Mouse (Mus musculus) limb, embryonic 12.5 days (tissue): Measurements from ENCODE around the gene Blm. TPM values are rescaled to one million over a fixed set of nuclear protein-coding genes. Genes with fewer than 3 reads are reported as not detected.

Source experiments
- ATAC-seq: fragments of 200-750 bp; cut with Nextera tagmentation; 2 replicates; pipeline ENCODE4 v1.8.0; 2017; ENCODE audit warnings: low read depth, moderate TSS enrichment; ENCODE audit not compliant: insufficient number of reproducible peaks, insufficient read depth, low FRiP score, low TSS enrichment
- H3K27ac ChIP-seq: fragments of 300-500 bp; sonication (generic); 2 replicates; pipeline ENCODE4 v1.5.1; 2016; ENCODE audit warnings: mild to moderate bottlenecking, moderate library complexity
- H3K27me3 ChIP-seq: fragments of 300-500 bp; sonication (generic); 2 replicates; pipeline ENCODE4 v1.6.1; 2016; ENCODE audit warnings: mild to moderate bottlenecking, moderate library complexity
- H3K36me3 ChIP-seq: fragments of 300-500 bp; sonication (generic); 2 replicates; pipeline ENCODE4 v1.6.1; 2016; ENCODE audit warnings: mild to moderate bottlenecking, moderate library complexity
- H3K4me1 ChIP-seq: fragments of 300-500 bp; sonication (generic); replicated peaks from 2 replicates; pipeline ENCODE4 v1.6.1; 2016
- H3K4me2 ChIP-seq: fragments of 300-500 bp; sonication (generic); 2 replicates; pipeline ENCODE4 v1.6.1; 2016; ENCODE audit warnings: mild to moderate bottlenecking, moderate library complexity
- H3K4me3 ChIP-seq: fragments of 300-500 bp; sonication (generic); replicated peaks from 2 replicates; pipeline ENCODE4 v1.5.1; 2016; ENCODE audit warnings: mild to moderate bottlenecking
- H3K9ac ChIP-seq: fragments of 300-500 bp; sonication (generic); replicated peaks from 2 replicates; pipeline ENCODE4 v1.6.1; 2016; ENCODE audit warnings: mild to moderate bottlenecking, moderate library complexity
- H3K9me3 ChIP-seq: fragments of 300-500 bp; sonication (generic); 2 replicates; pipeline ENCODE4 v1.6.1; 2016; ENCODE audit warnings: mild to moderate bottlenecking, moderate library complexity
- WGBS: fragments of 180-500 bp; shearing (Covaris S2); methylation state at CpG from one replicate; pipeline ENCODE4 v1.1.7; 2016; 5-methylcytosine and 5-hydroxymethylcytosine counted together
- polyA plus RNA-seq: library from polyadenylated mRNA; unstranded; fragments of >200 nt; fragmentation: Nextera tagmentation; extraction: Ambion mirVana; gene quantifications from 2 replicates; pipeline ENCODE4 v1.2.1, GENCODE M21; 2016

Gene Blm
- polyA plus RNA-seq, 1 experiment from 2014 or later: 42.1 TPM

- Histone ChIP-seq H3K4me2 (no peak overlapping the region), H3K36me3 (no peaks in the 10 kb centered on the region), H3K27ac (no peak overlapping the region), H3K27me3 (no peaks in the 10 kb centered on the region; the same call in 1 of the 2 replicates), H3K9me3 (no peaks in the 10 kb centered on the region), H3K4me3 (no peak overlapping the region), H3K9ac (no peak overlapping the region), H3K4me1 (peaks cover 18% of the 10 kb centered on the region)
- ATAC-seq: no peak
- 89% methylated on average over 7 of the region's 7 CpGs for WGBS
Measured at GRCm38 (mm10) chr7:80436571-80436970, 98.3 kb downstream of the Blm start.

DNA sequence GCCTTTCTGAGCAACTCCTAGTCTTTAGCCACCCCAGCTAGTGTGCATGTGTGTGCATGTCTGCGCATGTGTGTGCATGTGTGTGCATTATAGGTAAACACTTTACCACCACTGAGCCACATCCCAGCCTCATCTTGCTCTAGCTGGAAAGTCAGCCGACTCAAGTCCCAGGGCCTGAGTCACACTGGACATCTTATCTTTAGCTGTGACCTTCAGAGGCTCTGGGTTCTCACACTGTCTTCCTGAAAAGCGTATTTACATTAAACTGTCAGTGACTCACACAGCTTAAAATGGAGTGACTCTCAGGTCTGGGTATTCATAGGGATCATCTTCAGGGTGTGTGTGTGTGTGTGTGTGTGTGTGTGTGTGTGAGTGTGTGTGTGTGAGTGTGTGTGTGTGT is 99.3 kb downstream of the Blm start:
- H3K9ac ChIP-seq: no peak overlapping the region
- no peaks in the 10 kb centered on the region for H3K9me3 ChIP-seq
- peaks cover 14% of the 10 kb centered on the region for H3K4me1 ChIP-seq
- no peak for ATAC-seq
- no peak overlapping the region for H3K4me2 ChIP-seq
- H3K27me3 ChIP-seq: no peaks in the 10 kb centered on the region; the same call in 1 of the 2 replicates
- no peak overlapping the region for H3K27ac ChIP-seq
- H3K4me3 ChIP-seq: no peak overlapping the region
- WGBS: 83% methylated on average over 3 of the region's 3 CpGs
- no peaks in the 10 kb centered on the region for H3K36me3 ChIP-seq

DNA sequence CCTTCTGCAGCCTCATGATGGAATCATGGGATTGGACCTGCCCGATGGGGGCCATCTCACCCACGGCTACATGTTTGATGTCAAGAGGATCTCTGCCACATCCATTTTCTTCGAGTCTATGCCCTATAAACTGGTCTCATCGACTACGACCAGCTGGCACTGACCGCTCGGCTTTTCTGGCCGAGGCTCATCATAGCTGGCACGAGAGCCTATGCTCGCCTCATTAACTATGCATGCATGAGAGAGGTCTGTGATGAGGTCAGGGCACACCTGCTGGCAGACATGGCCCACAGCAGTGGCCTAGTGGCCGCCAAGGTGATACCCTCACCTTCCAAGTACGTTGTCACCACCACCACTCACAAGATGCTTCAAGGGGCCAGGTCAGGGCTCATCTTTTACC is 105.3 kb downstream of the Blm start:
- Histone ChIP-seq H3K4me2 (no peak overlapping the region), H3K27me3 (no peaks in the 10 kb centered on the region; the same call in 1 of the 2 replicates), H3K27ac (no peak overlapping the region), H3K36me3 (no peaks in the 10 kb centered on the region), H3K9ac (no peak overlapping the region), H3K4me1 (no peaks in the 10 kb centered on the region), H3K9me3 (no peaks in the 10 kb centered on the region), H3K4me3 (no peak overlapping the region)
- ATAC-seq: no peak
- WGBS: 93% methylated on average over 12 of the region's 12 CpGs

GRCm38 (mm10) chr7:80427730-80428129 is 107.2 kb downstream of the Blm start:
- H3K9me3 ChIP-seq: no peaks in the 10 kb centered on the region
- H3K36me3 ChIP-seq: no peaks in the 10 kb centered on the region
- H3K27me3 ChIP-seq: no peaks in the 10 kb centered on the region
- H3K27ac ChIP-seq: no peak overlapping the region
- H3K4me2 ChIP-seq: no peak overlapping the region
- 75% methylated on average over 5 of the region's 5 CpGs for WGBS
- no peak overlapping the region for H3K4me3 ChIP-seq
- ATAC-seq: no peak
- peaks cover 7% of the 10 kb centered on the region; the same call in 1 of the 2 replicates for H3K4me1 ChIP-seq
- no peak overlapping the region for H3K9ac ChIP-seq

DNA sequence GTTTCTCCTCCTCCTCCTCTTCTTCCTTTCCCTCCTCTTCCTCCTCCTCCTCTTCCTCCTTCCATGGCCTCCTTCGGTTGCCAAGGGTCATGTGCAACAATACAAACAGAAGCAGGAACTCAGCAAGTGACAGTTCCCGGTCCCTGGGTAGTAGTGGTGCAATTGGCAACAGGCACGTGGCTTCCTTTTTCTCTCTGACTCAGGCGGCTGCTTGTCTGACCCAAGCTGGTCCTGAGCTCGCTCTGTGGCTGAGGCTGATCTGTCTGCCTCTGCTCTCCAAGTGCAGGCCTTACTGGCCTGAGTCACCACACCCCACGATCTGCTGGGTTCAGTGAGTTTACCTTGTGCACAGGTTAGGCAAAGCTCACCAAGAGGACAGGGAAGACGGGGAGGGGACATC is 108.6 kb downstream of the Blm start:
- H3K4me2 ChIP-seq: no peak overlapping the region
- no peak overlapping the region for H3K9ac ChIP-seq
- H3K4me1 ChIP-seq: peaks cover 7% of the 10 kb centered on the region; the same call in 1 of the 2 replicates
- H3K27ac ChIP-seq: no peak overlapping the region
- no peak for ATAC-seq
- no peaks in the 10 kb centered on the region for H3K9me3 ChIP-seq
- no peaks in the 10 kb centered on the region for H3K36me3 ChIP-seq
- no peak overlapping the region for H3K4me3 ChIP-seq
- WGBS: 78% methylated on average over 7 of the region's 7 CpGs
- H3K27me3 ChIP-seq: no peaks in the 10 kb centered on the region

DNA sequence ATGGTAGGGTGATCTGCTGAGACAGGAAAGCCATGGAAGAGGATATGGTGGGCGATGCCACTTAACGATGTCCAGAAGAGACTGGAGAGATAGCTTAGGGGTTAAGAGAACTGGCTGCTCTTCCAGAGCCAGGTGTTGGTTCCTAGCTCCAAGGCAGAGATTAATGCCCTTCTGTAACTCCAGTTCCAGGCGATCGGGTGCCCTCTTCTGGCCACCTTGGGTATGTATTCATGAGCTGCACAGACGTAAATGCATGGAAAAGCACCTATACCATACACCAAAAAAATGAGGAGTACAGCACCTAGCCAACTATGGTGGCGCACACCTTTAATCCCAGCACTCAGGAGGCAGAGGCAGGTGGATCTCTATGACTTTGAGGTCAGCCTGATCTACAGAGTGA is 110.2 kb downstream of the Blm start:
- Histone ChIP-seq H3K4me3 (no peak overlapping the region), H3K4me1 (peaks cover 7% of the 10 kb centered on the region; the same call in 1 of the 2 replicates), H3K27me3 (no peaks in the 10 kb centered on the region), H3K27ac (no peak overlapping the region), H3K9ac (no peak overlapping the region), H3K36me3 (no peaks in the 10 kb centered on the region), H3K9me3 (no peaks in the 10 kb centered on the region), H3K4me2 (no peak overlapping the region)
- no peak for ATAC-seq
- WGBS: 77% methylated on average over 6 of the region's 6 CpGs

DNA sequence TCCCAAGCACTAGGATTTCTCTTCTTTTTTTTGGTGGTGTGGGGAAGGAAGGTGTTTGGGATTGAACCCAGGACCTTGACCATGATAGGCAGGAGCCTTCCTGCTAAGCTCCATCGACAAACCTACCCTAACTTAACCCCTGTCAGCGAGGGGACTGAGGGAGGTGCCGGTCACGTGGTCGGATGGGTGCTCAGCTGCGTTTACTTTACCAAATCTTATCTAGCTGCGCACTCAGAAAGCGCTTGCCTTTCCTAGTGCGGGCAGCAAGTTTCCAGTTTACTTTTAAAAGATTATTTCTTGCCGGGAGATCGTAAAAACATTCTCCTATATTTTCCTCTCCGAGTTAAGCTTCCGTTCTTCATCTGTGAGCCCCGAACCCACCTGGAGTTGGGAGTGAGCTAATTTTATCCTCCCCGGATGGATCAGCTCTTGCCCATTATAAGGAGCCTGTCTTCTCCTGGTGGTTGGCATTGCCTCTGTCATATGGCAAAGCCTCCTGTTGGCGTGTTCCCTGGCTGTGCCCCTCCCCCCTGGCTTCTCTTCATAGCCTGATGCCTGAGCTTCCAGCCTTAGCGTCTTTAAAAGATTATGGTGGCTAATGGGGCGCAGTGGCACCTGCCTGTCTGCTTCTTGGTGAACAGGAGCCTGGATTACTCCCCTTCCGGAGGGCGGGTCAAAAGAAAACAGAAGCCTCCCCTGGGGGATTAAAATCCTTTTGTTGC is 112.0 kb downstream of the Blm start:
- Histone ChIP-seq H3K4me1 (peaks cover 7% of the 10 kb centered on the region; the same call in 1 of the 2 replicates), H3K9ac (no peak overlapping the region), H3K27ac (no peak overlapping the region), H3K27me3 (no peaks in the 10 kb centered on the region), H3K4me3 (no peak overlapping the region), H3K36me3 (no peaks in the 10 kb centered on the region), H3K9me3 (no peaks in the 10 kb centered on the region), H3K4me2 (peak overlapping the region; percentile 35)
- ATAC-seq: no peak
- WGBS: 21% methylated on average over 20 of the region's 20 CpGs

- no peak overlapping the region for H3K4me3 ChIP-seq
- no peak overlapping the region for H3K4me2 ChIP-seq
- no peak for ATAC-seq
- peaks cover 7% of the 10 kb centered on the region; the same call in 1 of the 2 replicates for H3K4me1 ChIP-seq
- no peaks in the 10 kb centered on the region for H3K36me3 ChIP-seq
- H3K27ac ChIP-seq: no peak overlapping the region
- WGBS: 90% methylated on average over 6 of the region's 6 CpGs
- H3K9ac ChIP-seq: no peak overlapping the region
- no peaks in the 10 kb centered on the region for H3K9me3 ChIP-seq
- H3K27me3 ChIP-seq: no peaks in the 10 kb centered on the region
Measured at GRCm38 (mm10) chr7:80421576-80421975, 113.3 kb downstream of the Blm start.

- H3K36me3 ChIP-seq: no peaks in the 10 kb centered on the region
- H3K4me2 ChIP-seq: no peak overlapping the region
- WGBS: 81% methylated on average over 4 of the region's 4 CpGs
- H3K9me3 ChIP-seq: no peaks in the 10 kb centered on the region
- no peak for ATAC-seq
- no peaks in the 10 kb centered on the region for H3K27me3 ChIP-seq
- no peak overlapping the region for H3K4me3 ChIP-seq
- no peak overlapping the region for H3K27ac ChIP-seq
- H3K4me1 ChIP-seq: peaks cover 7% of the 10 kb centered on the region; the same call in 1 of the 2 replicates
- no peak overlapping the region for H3K9ac ChIP-seq
Measured at GRCm38 (mm10) chr7:80420586-80420985, 114.3 kb downstream of the Blm start.

GRCm38 (mm10) chr7:80419278-80419677 is 115.6 kb downstream of the Blm start:
- H3K27ac ChIP-seq: no peak overlapping the region
- no peak overlapping the region for H3K4me3 ChIP-seq
- no peak overlapping the region for H3K9ac ChIP-seq
- no peaks in the 10 kb centered on the region for H3K9me3 ChIP-seq
- no peak overlapping the region for H3K4me2 ChIP-seq
- no peaks in the 10 kb centered on the region for H3K27me3 ChIP-seq
- ATAC-seq: no peak
- WGBS: 70% methylated on average over 3 of the region's 3 CpGs
- H3K4me1 ChIP-seq: peaks cover 7% of the 10 kb centered on the region; the same call in 1 of the 2 replicates
- H3K36me3 ChIP-seq: no peaks in the 10 kb centered on the region

GRCm38 (mm10) chr7:80418036-80418435 is 116.9 kb downstream of the Blm start:
- peaks cover 2% of the 10 kb centered on the region; the same call in 1 of the 2 replicates for H3K4me1 ChIP-seq
- no peaks in the 10 kb centered on the region for H3K27me3 ChIP-seq
- H3K4me2 ChIP-seq: no peak overlapping the region
- H3K36me3 ChIP-seq: no peaks in the 10 kb centered on the region
- no peak overlapping the region for H3K27ac ChIP-seq
- no peaks in the 10 kb centered on the region for H3K9me3 ChIP-seq
- H3K4me3 ChIP-seq: no peak overlapping the region
- no peak overlapping the region for H3K9ac ChIP-seq
- 88% methylated on average over 3 of the region's 3 CpGs for WGBS
- ATAC-seq: no peak

GRCm38 (mm10) chr7:80417601-80418000 is 117.3 kb downstream of the Blm start:
- no peaks in the 10 kb centered on the region for H3K36me3 ChIP-seq
- H3K4me1 ChIP-seq: no peaks in the 10 kb centered on the region
- H3K9ac ChIP-seq: no peak overlapping the region
- H3K4me3 ChIP-seq: no peak overlapping the region
- no peaks in the 10 kb centered on the region for H3K27me3 ChIP-seq
- no peak for ATAC-seq
- H3K4me2 ChIP-seq: no peak overlapping the region
- H3K9me3 ChIP-seq: no peaks in the 10 kb centered on the region
- H3K27ac ChIP-seq: no peak overlapping the region
